Mouse (Mus musculus) ovary, adult 18-20 months (tissue): Measurements from ENCODE around the gene Stoml2.
A peak's percentile ranks its signal among the peaks of the same experiment; 100 is the strongest.

ENCODE experiments used
- DNase-seq: peaks from one replicate; pipeline ENCODE4 v3.0.0; 2022; ENCODE audit warnings: low spot score, mixed read lengths

Stoml2 gene

DNA sequence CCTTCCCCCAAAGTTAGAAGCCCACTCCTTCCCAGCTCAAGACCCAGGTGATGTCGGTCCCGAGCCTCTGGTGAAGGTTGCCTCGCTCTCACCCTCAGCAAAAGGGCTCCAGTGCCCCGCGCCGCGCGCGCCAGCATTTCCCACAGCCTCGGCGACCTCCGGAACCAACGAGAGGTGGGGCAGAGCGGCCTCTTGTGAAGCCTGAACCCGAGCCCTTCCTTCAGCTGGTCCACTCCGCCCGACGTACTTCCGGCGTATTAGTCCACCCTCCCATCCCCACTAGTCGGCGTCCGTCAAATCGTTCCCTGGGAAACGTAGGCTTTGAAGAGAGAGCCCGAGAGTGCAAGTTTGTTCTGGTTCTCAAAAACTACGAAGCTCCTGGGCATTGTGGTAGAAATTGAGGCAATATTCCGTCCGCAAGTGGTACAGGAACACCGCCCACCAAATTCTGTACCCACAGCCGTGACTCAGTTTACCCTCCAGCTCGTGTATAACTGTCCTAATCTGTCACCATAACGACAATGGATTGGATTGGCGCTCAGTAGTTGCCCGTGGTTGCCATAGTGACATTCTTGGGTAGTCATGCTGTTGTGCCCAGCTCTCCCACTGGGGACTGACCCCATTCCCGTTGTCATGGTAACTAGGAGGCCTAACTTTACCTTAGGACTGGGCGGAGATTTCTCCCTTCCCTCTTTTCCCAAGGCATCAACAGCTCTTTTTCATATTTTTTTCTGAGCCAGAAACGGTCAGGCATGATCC is at the start of gene Stoml2:
TSS of gene Stoml2 (minus strand) at position 474 of the 759 bp plus-strand sequence.
- peak; percentile 88 for DNase-seq

GRCm38 (mm10) chr4:43078071-43078718 is 46.7 kb upstream of the Stoml2 start:
- no peak for DNase-seq

DNA sequence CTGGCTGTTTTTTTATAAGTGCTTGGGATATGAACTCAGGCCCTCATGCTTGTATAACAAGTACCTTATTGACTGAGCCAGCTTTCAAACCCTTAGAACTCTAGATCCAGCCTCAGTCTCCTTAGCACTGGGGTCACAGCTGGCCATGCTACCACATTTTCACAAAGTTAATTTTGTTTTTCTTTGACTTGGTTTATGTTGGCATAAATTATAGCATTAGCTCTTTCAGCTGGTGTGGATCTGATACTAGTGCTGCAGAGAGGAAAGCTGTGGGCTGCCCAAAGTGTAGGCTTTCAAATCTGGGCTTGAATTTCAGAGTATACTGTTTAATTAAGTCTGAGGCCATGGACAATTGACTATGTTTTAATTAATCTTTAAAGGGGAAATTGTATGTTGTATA is 43.4 kb upstream of the Stoml2 start:
- DNase-seq: no peak

DNA sequence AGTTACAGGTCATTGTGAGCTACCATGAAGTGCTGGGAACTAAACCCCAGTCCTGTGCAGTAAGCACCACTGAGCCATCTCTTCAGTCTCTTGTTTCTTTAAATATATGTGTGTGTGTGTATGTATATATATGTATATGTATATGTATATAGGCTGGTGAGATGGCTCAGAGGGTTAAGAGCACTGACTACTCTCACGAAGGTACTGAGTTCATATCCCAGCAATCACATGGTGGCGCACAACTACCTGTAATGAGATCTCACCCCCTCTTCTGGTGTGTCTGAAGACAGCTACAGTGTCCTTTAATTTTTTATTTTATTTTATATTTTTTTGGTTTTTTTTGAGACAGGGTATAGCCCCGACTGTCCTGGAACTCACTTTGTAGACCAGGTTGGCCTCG is 34.0 kb upstream of the Stoml2 start:
- no peak for DNase-seq

GRCm38 (mm10) chr4:43060286-43060685 is 28.8 kb upstream of the Stoml2 start:
- no peak for DNase-seq

- no peak for DNase-seq
Observed at GRCm38 (mm10) chr4:43059697-43060096, 28.2 kb upstream of the Stoml2 start.

DNA sequence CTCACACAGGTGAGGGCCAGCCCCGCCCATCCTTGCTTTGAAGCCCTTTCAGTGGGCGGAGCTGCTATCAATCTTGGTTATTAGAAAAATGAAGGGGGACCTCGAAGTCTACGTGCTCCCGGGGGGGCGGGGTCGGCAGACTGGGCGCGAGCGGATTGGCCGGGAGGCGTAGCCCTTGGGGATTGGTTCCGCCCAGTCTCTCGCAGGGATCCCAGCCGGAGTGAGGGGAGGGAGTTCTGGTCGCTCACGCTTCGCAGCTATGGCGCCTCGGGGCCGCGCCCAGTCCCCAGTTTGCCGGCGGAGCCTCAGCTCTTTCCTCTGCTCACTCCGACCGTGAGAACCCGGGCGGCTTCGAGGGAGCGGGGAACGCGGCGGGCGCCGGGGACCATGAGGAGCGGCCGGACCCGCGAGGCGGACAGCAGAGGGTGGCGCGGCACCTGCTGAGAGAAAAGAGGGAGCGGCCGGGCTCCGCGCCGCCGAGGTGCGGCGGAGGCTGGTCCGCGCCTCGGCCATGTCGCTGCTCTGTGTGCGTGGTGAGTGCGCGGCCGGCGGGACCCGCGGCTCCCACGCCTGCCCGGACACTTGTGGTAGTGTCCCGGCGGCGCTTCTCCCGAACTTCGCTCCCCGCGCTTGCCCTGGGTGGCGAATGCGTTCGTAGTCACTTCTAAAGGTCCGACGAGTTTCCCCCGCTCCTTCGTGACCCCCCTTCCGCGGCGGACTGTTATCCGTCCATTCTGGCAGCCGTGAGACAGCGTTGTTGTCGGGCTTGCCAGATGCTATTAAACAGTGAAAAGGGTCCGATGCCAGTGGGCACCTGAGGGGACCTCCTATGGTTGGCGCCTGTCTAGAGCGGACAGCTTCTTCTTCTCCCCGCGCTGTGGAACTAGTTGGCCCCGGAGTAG is 27.5 kb upstream of the Stoml2 start, which contains the start of gene Unc13b:
TSS of gene Unc13b (plus strand) at position 201 of the 902 bp plus-strand sequence.
- DNase-seq: peak; percentile 94

- no peak for DNase-seq
Observed at GRCm38 (mm10) chr4:43058392-43058752, 26.9 kb upstream of the Stoml2 start.

DNA sequence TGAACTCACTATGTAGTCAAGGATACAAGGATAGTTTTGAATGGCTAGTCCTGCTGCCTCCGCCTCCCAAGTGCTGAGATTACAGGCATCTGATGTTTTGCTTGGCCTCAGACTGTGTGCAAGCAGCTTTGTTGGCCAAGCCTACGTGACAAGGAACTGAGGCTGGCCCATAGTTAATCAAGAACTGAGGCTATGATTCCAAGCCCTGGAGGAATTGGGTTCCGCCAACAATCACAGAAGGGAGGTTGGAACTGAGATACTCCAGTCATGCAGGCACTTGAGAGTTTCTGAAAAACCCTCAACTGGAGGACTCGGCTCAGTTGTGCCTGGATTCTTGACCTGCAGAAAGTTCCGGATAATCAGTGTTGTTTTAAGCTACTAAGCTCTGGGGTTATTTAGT is 26.1 kb upstream of the Stoml2 start:
- no peak for DNase-seq

DNA sequence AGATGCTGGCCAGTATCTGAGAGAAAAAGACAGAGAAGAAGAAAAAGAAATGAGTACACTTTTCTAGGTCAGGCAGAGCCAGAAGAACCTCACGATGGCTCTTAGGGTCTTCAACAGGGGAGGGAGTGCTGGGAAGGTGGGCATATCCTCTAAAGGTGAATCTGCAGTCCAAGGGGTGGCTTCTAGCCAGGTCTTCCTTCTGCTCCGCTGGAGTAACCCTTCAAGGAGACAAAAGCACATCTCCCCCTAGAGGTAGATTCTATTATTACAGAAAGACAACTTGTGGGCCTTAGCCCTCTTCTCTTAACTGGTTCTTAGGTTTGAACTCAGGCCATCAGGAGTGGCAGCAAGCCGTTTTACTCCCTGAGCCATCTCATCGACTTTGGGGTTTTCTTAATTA is 21.1 kb upstream of the Stoml2 start:
- no peak for DNase-seq

DNA sequence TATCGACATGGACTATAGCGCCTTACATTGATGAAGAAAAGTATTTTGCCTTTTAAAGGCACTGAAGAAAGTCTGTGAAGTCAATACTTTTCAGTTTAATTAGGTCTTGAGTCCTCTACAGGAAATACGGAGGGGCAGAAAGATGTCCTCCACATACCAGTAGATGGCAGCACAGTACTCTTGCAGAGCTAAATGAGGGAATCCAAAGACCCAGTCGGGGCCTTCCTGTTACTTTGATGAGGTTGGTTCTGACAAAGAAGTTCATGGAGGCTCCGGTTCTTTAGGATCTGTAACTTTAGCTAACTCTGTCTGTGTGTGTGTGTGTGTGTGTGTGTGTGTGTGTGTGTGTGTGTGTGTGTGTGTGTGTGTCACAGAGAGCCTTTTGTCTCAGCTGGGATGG is 15.7 kb upstream of the Stoml2 start:
- peak; percentile 63 for DNase-seq

DNA sequence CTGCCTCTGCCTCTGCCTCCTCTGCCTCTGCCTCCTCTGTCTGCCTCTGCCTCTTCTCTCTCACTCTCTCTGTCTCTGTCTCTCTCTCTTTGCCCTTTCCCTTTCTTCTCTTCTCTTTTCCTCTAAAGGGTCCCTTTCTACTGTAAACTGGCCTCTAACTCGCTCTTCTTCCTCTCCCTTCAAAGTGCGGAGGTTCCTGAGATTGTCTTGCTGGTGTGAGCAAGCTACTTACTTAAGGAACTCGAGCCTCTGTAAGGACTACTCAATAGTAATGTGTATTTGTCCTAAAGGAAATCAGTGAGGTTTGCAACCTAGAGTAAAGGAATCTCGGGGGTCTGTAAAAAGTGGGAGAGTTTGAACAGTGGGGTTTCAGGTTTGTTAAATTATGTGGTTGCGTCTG is 15.1 kb upstream of the Stoml2 start:
- DNase-seq: no peak

- DNase-seq: peak; percentile 97
Observed at GRCm38 (mm10) chr4:43045659-43046302, 14.3 kb upstream of the Stoml2 start, which contains the start of gene Fam214b. Gene Fam214b, minus strand, starts transcription at chr4:43046220.

DNA sequence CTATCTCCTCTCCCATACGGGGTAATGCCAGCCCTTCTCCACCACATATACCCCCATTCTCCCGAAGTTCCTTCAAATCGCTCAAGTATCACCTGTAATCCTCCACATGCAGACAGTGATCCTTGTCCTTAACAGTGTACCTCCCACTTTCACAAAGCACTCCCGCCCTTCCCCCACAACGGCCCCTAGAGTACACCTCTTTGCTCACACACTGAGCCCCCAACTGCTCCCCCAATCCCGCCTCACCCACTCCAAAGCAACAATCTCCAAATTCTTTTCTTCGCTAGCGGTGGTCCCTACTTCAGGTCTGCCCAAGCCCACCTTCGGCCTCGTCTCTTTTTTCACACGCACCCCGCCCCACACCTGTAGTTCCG is 13.8 kb upstream of the Stoml2 start:
- no peak for DNase-seq

DNA sequence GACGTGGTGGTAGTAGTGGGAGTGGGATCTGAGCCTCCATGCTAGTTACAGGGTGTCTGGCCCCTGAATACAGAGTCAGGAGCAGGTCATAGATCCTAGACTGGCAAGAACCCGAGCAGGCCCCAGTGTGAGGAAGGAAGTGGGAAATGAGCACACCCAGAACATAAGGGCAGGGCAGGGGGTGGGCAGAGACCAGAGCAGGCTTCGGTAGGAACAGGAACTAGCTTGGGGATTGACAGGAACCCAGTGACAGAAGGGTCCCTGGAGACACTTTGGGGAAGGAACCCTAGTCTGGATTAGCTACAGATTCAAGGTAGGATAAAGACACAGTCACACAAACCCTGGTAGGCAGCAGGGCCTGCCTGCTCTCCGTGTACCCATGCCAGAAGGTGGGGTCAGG is 13.2 kb upstream of the Stoml2 start:
- DNase-seq: no peak

DNA sequence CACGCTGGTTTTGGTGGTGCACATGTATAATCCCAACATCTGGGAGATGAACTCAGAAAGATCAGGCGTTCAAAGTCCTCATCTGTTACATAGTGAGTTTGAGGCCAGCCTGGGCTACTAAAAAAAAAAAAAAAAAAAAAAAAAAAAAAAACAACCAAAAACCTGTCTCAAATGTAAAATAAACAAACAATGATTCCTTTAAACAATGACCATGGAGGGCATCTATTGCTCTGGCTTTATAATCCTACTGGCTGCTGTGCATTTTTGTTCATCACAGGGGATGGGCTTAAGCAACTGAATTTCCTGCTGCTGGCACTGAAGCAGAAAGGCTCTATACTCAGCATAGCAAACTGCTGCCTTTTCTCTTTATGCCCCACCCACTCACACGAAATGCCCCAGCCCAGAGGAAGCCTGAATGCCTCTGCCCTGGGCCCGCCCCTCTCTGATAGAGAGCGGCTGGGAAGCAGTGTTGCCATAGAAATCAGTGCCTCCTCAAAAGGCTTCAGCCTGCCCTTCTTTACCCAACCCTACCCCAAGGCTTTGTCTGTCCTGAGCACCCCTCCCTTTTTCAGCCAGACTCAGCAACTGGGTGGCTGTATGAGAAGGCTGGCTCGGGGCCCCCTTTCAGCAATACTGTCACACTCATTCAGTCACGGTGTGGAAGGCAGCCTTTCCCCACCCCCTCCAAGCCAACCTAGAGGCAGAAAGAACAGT is 12.3 kb upstream of the Stoml2 start:
- DNase-seq: peak; percentile 78

DNA sequence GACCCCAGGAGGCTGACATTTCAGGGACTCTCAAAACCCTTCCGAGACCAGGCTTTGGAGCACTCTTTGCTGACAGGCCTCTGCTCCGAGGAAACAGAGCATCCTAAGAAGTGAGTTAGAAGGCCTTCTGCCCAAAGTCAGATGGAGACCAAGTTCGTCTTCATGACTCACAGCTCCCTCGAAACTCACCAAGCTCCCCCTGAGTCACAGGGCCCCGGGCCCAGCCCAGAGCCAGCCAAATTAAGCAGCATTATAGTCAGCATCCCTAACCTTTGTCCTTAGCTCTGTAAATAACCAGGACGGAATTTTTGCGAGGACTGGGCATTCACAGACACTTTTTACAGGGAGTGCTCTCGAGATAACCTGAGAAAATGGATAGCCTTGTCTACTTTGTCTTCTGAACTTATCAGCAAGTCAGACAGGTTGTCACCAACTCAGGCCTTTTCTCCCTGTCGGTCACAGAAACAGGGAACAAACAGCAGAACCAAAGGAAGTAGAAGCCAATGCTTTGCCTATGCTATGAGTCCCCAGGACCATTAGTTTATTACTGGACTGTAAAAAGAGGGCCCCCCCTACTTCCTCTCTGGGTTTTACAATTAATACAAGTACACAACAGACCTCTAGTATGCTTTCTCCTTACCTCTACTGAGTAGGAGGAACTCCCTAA is 9.5 kb upstream of the Stoml2 start:
- DNase-seq: no peak

- DNase-seq: peak; percentile 97
Observed at GRCm38 (mm10) chr4:43040114-43040572, 8.6 kb upstream of the Stoml2 start.

DNA sequence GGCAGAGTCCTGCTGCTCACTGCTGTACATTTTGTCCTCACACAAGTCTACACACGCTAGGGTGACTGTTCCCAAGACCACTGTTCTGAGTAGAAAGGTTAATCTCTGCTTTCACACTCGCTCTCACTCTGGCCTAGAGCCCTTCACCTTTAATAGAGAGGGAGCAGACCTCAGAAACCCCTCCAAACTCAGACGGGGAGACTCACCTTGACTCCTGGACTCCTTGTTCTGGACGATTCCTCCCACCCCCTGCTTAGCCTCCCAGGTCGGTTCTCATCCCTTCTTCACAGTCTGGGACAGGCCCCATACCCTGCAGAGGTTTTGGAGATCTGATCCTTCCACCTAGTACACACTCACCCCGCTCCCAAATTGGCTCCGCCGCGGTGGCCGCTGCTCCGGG is 8.1 kb upstream of the Stoml2 start:
- DNase-seq: no peak

DNA sequence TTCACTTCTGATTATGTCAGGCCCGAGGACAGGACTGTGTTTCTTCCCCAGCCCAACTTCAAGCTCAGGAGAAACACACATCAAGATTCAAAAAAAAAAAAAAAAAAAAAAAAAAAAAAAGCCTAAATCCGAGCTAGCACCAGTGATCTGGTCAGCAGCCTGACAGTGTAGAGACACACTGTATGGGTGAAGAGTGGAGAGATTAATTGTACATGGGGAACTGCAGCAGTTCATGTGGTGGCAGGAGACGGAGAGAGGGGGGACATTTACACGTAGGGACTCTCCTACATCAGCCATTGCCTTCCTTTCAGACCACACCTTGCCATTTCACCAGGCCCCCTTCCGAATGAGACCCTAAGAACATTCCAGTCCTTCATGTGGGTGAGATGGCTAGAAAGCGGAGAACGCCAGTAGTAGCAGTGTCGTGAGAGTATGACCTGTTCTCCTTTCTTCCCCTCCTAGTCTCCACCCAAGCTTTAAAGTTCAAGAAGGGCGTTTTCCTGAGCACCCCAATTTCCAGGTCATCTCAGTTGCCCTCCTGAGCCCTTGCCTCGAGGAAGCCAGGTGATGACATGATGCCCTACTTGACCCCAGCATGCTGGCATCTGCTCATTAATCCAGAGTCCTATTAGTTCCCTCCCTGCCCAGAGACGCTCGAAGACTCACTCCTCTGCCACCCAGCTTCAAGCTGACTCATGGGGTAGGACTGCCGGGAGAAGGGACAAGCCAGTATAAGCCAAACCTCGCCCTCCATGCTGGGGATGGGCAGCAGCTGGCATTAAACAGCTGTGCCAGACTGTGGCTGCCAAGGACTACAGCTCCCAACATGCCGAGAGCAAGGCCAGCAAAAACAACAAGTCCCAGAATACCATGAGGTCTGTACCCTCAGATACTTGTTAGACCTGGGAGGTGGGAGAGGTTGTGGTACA is 7.3 kb upstream of the Stoml2 start:
- peak; percentile 55 for DNase-seq
